Comparison of ENCODE assay signal across 17 mouse cellular contexts in the genomic region with DNA sequence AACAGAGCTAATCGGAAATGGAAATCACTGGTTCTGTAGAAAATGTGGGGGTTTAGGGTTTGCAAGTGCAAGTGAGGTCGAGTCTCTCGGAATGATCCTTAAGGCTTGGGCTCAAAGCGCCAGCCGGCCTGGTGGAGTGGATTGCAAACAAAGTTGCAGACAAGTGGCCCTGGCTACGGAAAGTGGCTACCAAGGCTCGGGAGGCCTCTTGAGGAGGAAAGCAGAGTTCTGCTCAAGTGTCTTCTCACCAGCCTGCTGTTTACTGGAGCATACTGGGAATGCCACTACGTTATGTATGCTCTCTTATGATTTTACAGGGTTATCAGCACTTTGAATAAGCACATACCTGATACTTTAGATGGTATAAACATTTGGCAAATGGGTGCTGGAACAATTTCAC.
"Had no signal": no experiment of that assay in that cellular context is flagged by ENCODE, and none has a peak within 500 bp of the region (broad histone marks: within the 10 kb centered on the region; RNA-seq: fewer than 3 reads in every experiment).

No protein-coding gene starts in this region.

- H3K36me3 ChIP-seq: kidney, embryonic 15.5 days; liver, embryonic 13.5 days; midbrain, embryonic 10.5 days; midbrain, embryonic 13.5 days; neural tube, embryonic 13.5 days had no signal

- ATAC-seq: midbrain, embryonic 13.5 days; midbrain, embryonic 16.5 days had no signal

- H3K9me3 ChIP-seq: kidney, embryonic 15.5 days; liver, embryonic 13.5 days; midbrain, embryonic 10.5 days; midbrain, embryonic 13.5 days; neural tube, embryonic 13.5 days had no signal

- H3K27ac ChIP-seq: kidney, embryonic 15.5 days; left cerebral cortex, adult 2 months; liver, embryonic 13.5 days; midbrain, embryonic 10.5 days; midbrain, embryonic 13.5 days; neural tube, embryonic 13.5 days; stomach, postnatal 0 days had no signal

- H3K9ac ChIP-seq: kidney, embryonic 15.5 days; liver, embryonic 13.5 days; midbrain, embryonic 13.5 days; neural tube, embryonic 13.5 days had no signal

- H3K4me2 ChIP-seq: kidney, embryonic 15.5 days; liver, embryonic 13.5 days; midbrain, embryonic 13.5 days; neural tube, embryonic 13.5 days had no signal

- DNase-seq: kidney, adult 11 months; kidney, adult 8-10 months; kidney, postnatal 10 days; kidney, postnatal 36 days; layer of hippocampus, postnatal 36 days; liver, embryonic 13.5 days; thymus, adult 2 months; thymus, postnatal 36 days had no signal

- H3K27me3 ChIP-seq: liver, embryonic 13.5 days; megakaryocyte, embryonic 14.5 days had no signal

- H3K4me1 ChIP-seq: liver, embryonic 13.5 days; megakaryocyte, embryonic 14.5 days had no signal

- H3K4me3 ChIP-seq: kidney, embryonic 15.5 days; left cerebral cortex, adult 2 months; liver, embryonic 13.5 days; megakaryocyte, embryonic 14.5 days; midbrain, embryonic 10.5 days; midbrain, embryonic 13.5 days; myocyte; neural tube, embryonic 13.5 days had no signal
